Mouse (Mus musculus): Measurements from ENCODE around the gene Smok3c. TPM values are rescaled to one million over a fixed set of nuclear protein-coding genes. Genes with fewer than 3 reads are reported as not detected.
"Not testable (repeated sequence)": the region's sequence is repeated elsewhere in the genome, so short reads cannot be mapped to it uniquely, and the experiment has no call there.

Gene Smok3c
- total RNA-seq, 2 experiments from 2014 or later = not detected

DNA sequence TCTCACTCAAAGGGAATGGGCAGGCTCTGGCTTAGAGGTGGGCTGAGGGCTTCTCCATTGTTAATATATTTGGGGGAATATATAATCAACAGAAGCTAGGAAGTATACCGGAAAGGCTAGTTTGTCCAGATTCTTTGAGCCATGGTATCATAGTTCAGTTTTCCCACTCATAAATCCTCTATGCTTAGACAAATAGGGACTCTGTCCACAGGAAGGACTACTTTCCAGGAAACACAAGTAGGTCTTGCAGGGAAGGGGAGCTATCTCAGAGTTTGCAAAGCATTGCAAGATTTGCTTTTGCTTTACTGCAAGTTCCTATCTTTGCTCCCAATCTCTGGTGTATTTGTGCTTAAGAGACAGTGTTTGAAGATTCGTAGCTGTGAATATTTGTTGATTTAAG, 52.0 kb downstream of the Smok3c start:
- no peak for DNase-seq

- DNase-seq = no peak
Measured at GRCm38 (mm10) chr5:138107130-138107529, 54.1 kb downstream of the Smok3c start.

DNA sequence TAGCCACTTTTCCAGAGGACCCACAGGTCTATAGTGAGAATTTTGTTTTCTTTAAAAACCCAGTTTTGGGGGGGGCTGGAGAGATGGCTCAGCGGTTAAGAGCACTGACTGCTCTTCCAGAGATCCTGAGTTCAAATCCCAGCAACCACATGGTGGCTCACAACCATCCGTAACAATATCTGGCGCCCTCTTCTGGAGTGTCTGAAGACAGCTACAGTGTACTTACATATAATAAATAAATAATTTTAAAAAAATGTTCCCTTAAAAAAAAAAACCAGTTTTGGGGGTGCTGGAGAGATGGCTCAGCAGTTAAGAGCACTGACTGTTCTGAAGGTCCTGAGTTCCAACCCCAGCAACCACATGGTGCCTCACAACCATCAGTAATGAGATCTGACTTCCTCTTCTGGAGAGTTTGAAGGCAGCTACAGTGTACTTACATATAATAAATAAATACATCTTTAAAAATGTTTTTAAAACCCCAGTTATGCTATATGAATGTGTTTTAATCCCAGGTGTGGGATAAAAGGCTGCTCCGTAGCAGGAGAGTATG, 56.9 kb downstream of the Smok3c start:
- not testable (repeated sequence) for DNase-seq

Other genes starting within 250 kb of the Smok3c start
- 1 to 10 TPM; 1.6 to 2.8 TPM for gene Pilra, start 216.9 kb upstream of the Smok3c start, total RNA-seq (2021)
- 1 to 10 TPM; 1.5 to 2.1 TPM for gene Pilrb1, start 195.1 kb upstream of the Smok3c start, total RNA-seq (2021)
- gene Pilrb2, start 181.4 kb upstream of the Smok3c start, total RNA-seq (2021) = 1 to 10 TPM; 2.0 to 2.2 TPM
- gene Cyp3a13, start 131.6 kb upstream of the Smok3c start, total RNA-seq (2021) = 1 to 10 TPM; 3.0 to 8.2 TPM
- 1 to 10 TPM; 1.2 to 2.2 TPM for gene Gjc3, start 90.1 kb upstream of the Smok3c start, total RNA-seq (2021)
- gene Azgp1, start 71.7 kb upstream of the Smok3c start, total RNA-seq (2021) = 100 to 1,000 TPM in 1 of 2 experiments, 10 to 100 TPM in 1; 48.9 to 125 TPM
- gene Smok3a, start 31.9 kb upstream of the Smok3c start, total RNA-seq (2021) = not detected
- gene Smok3b, start 31.8 kb upstream of the Smok3c start, total RNA-seq (2021) = not detected
- 10 to 100 TPM; 29.2 to 33.8 TPM for gene Zkscan1, start 31.9 kb downstream of the Smok3c start, total RNA-seq (2021)
- 10 to 100 TPM; 17.3 to 19.4 TPM for gene Zscan21, start 63.7 kb downstream of the Smok3c start, total RNA-seq (2021)
- 10 to 100 TPM; 10.6 to 14.3 TPM for gene Zfp113, start 102.5 kb downstream of the Smok3c start, total RNA-seq (2021)
- gene Cops6, start 107.9 kb downstream of the Smok3c start, total RNA-seq (2021) = 100 to 1,000 TPM; 151 to 155 TPM
- gene Ap4m1, start 118.8 kb downstream of the Smok3c start, total RNA-seq (2021) = 10 to 100 TPM; 19.7 to 31.9 TPM
- 10 to 100 TPM; 52.6 to 68.5 TPM for gene Mcm7, start 119.2 kb downstream of the Smok3c start, total RNA-seq (2021)
- 10 to 100 TPM; 30.4 to 33.3 TPM for gene Taf6, start 134.3 kb downstream of the Smok3c start, total RNA-seq (2021)
- 10 to 100 TPM; 19.1 to 20.1 TPM for gene Cnpy4, start 134.3 kb downstream of the Smok3c start, total RNA-seq (2021)
- gene Mblac1, start 141.1 kb downstream of the Smok3c start, total RNA-seq (2021) = 1 to 10 TPM; 8.1 to 9.4 TPM
- gene Nxpe5, start 172.7 kb downstream of the Smok3c start, total RNA-seq (2021) = under 1 TPM; 0.51 to 0.96 TPM
- gene Lamtor4, start 202.3 kb downstream of the Smok3c start, total RNA-seq (2021) = 10 to 100 TPM; 67.1 to 74.8 TPM
- 10 to 100 TPM; 17.1 to 20.6 TPM for gene BC037034, start 210.8 kb downstream of the Smok3c start, total RNA-seq (2021)
- under 1 TPM; 0.15 to 0.54 TPM for gene Gal3st4, start 219.6 kb downstream of the Smok3c start, total RNA-seq (2021)
- under 1 TPM in 1 of 2 experiments, not detected in 1; 0.03 TPM for gene Gm43720, start 226.8 kb downstream of the Smok3c start, total RNA-seq (2021)
- gene Gpc2, start 226.8 kb downstream of the Smok3c start, total RNA-seq (2021) = 1 to 10 TPM in 1 of 2 experiments, under 1 TPM in 1; 0.96 to 2.0 TPM
- under 1 TPM; 0.30 to 0.39 TPM for gene Stag3, start 227.0 kb downstream of the Smok3c start, total RNA-seq (2021)